8 mouse cellular contexts compared by ENCODE assay signal in the genomic region with DNA sequence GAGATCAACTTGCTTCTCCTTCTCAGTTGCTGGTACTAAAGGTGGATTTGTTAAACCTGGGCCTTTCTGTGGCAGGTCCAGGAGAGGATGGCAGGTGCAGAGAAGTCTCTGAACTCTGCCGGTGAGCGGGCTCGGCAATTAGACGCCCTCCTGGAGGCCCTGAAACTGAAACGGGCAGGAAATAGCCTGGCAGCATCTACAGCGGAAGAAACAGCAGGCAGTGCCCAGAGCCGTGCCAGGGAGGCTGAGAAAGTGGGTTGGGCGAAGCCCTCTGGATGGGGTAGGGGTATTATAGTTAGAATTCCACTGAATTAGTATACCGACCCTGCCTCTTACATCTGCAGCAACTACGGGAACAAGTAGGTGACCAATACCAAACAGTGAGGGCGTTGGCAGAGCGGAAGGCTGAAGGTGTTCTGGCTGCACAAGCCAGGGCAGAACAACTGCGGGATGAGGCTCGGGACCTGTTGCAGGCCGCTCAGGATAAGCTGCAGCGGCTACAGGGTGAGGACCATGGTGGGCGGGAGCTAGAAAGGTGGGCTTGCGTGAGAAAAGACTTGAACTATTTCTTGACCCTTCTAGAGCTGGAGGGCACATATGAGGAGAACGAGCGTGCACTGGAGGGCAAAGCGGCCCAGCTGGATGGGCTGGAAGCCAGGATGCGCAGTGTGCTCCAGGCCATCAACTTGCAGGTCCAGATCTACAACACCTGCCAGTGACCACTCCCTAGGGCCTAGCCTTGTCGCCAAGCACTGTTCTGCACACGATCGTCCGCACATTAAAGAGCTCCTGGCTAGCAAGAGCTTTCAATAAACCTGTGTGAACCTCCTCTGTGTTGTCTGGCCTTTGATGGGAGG. TPM values are rescaled to one million over a fixed set of nuclear protein-coding genes. Genes with fewer than 3 reads are reported as not detected.
DNase-seq lines count a peak whose midpoint lies in the region; ATAC-seq and TF ChIP-seq lines count a peak whose summit lies in the region.

No protein-coding gene starts in this region.

- peaks cover 28% of the 10 kb centered on the region for H3K4me1 ChIP-seq in thymus, adult 2 months (replicated peaks; ENCODE audit: control insufficient read depth, insufficient read depth, low read length)
- peaks cover 26% of the 10 kb centered on the region for H3K4me1 ChIP-seq in limb, embryonic 13.5 days
- peaks cover 19% of the 10 kb centered on the region for H3K4me1 ChIP-seq in stomach, embryonic 15.5 days

- peak overlapping the region; percentile 95 for H3K4me2 ChIP-seq in limb, embryonic 13.5 days (replicated peaks)
- peak overlapping the region; percentile 85 for H3K4me2 ChIP-seq in stomach, embryonic 15.5 days

- peak overlapping the region; percentile 65 for H3K9ac ChIP-seq in limb, embryonic 13.5 days
- H3K9ac ChIP-seq in stomach, embryonic 15.5 days: no peak overlapping the region

- 0 out of 2 replicates have a peak, but pooled peaks have one; percentile 32 for TF ChIP-seq POLR2A in thymus, adult 2 months (IDR thresholded peaks at IDR 0.05; ENCODE audit: control insufficient read depth, extremely low read depth, insufficient read depth, low read length, poor library complexity)

- peak overlapping the region; percentile 93 for H3K4me3 ChIP-seq in gastrocnemius, adult 2 months
- H3K4me3 ChIP-seq in thymus, adult 2 months (ENCODE audit: control insufficient read depth, insufficient read depth, low read length): peak overlapping the region; percentile 86
- H3K4me3 ChIP-seq in limb, embryonic 13.5 days: peak overlapping the region; percentile 98
- H3K4me3 ChIP-seq in stomach, embryonic 15.5 days (replicated peaks): peak overlapping the region; percentile 70

- 46% methylated on average over 26 of the region's 26 CpGs for WGBS in thymus, adult 2 months
- 62% methylated on average over 26 of the region's 26 CpGs for WGBS in limb, embryonic 13.5 days
- WGBS in stomach, embryonic 15.5 days: 56% methylated on average over 26 of the region's 26 CpGs

- peak overlapping the region; percentile 97 for H3K27ac ChIP-seq in gastrocnemius, adult 2 months
- H3K27ac ChIP-seq in thymus, adult 2 months (ENCODE audit: control insufficient read depth, insufficient read depth, low read length): peak overlapping the region; percentile 77
- H3K27ac ChIP-seq in limb, embryonic 13.5 days: peak overlapping the region; percentile 95
- peak overlapping the region; percentile 93 for H3K27ac ChIP-seq in stomach, embryonic 15.5 days

- ATAC-seq in limb, embryonic 13.5 days (ENCODE audit: low FRiP score, low read depth): no peak; the same call in 1 of the 2 replicates
- no peak for ATAC-seq in stomach, embryonic 15.5 days (ENCODE audit: insufficient read depth, low FRiP score, low read depth)
- ATAC-seq in inflammation-experienced regulatory T-cells, adult 6 months: no peak

- no peaks in the 10 kb centered on the region for H3K9me3 ChIP-seq in limb, embryonic 13.5 days
- H3K9me3 ChIP-seq in stomach, embryonic 15.5 days: no peaks in the 10 kb centered on the region

- intact Hi-C loops in gastrocnemius, adult 2 months (cut with DNase I): loop anchor here (2.0 kb wide), 1 partner anchor 19 kb away; no protein-coding TSS in a partner anchor

- TF ChIP-seq CTCF in gastrocnemius, adult 2 months (IDR thresholded peaks at IDR 0.05): no peak
- TF ChIP-seq CTCF in thymus, adult 2 months (IDR thresholded peaks at IDR 0.05; ENCODE audit: borderline replicate concordance, control insufficient read depth, extremely low read depth, insufficient read depth, low read length, poor library complexity): no peak

- no peak for DNase-seq in gastrocnemius, adult 2 months
- no peak for DNase-seq in gastrocnemius, postnatal 4 days (ENCODE audit: low spot score in 2 of 2)
- peak; percentile 24 for DNase-seq in thymus, adult 2 months
- DNase-seq in thymus, postnatal 0 days (ENCODE audit: low spot score): no peak
- no peak for DNase-seq in ovary, postnatal 36 days (ENCODE audit: low spot score)

- no peaks in the 10 kb centered on the region for H3K27me3 ChIP-seq in thymus, adult 2 months (ENCODE audit: control insufficient read depth, insufficient read depth, low read length)
- H3K27me3 ChIP-seq in limb, embryonic 13.5 days: no peaks in the 10 kb centered on the region
- no peaks in the 10 kb centered on the region for H3K27me3 ChIP-seq in stomach, embryonic 15.5 days (replicated peaks)

- peaks cover 24% of the 10 kb centered on the region for H3K36me3 ChIP-seq in thymus, adult 2 months (ENCODE audit: control insufficient read depth, insufficient read depth, low read length)
- H3K36me3 ChIP-seq in limb, embryonic 13.5 days: peaks cover 81% of the 10 kb centered on the region
- H3K36me3 ChIP-seq in stomach, embryonic 15.5 days: peaks cover 71% of the 10 kb centered on the region

RNA-seq across cellular contexts. Expression of gene Usp19, which starts 0.5 kb away (rescaled TPM):
- total RNA-seq in gastrocnemius, adult 2 months (2021): 100 to 1,000 TPM; 124 TPM
- 100 to 1,000 TPM; 107 to 126 TPM for total RNA-seq in gastrocnemius, postnatal 4 days (2021)
- 318 and 335 TPM in 2 replicates for polyA plus RNA-seq in thymus, adult 2 months (2012; rRNA removed)
- 52.3 and 57.7 TPM in 2 replicates for polyA plus RNA-seq in thymus, postnatal 0 days (2015; fragmentation: Nextera tagmentation; extraction: Ambion mirVana)
- 68.3 and 75.9 TPM in 2 replicates for polyA plus RNA-seq in limb, embryonic 13.5 days (2015; fragmentation: Nextera tagmentation; extraction: Ambion mirVana)
- 58.8 and 61.5 TPM in 2 replicates for polyA plus RNA-seq in stomach, embryonic 15.5 days (2015; fragmentation: Nextera tagmentation; extraction: Ambion mirVana)
- 10 to 100 TPM; 15.7 to 18.4 (median 18.4) TPM for polyA plus RNA-seq in inflammation-experienced regulatory T-cells, adult 6 months (2017; shearing (Covaris generic))

RNA-seq across cellular contexts. Expression of gene Lamb2, which starts 10.4 kb away (rescaled TPM):
- 100 to 1,000 TPM; 104 to 171 TPM for total RNA-seq in gastrocnemius, adult 2 months (2021)
- total RNA-seq in gastrocnemius, postnatal 4 days (2021): 100 to 1,000 TPM; 180 to 191 TPM
- 16.1 and 33.7 TPM in 2 replicates for polyA plus RNA-seq in thymus, adult 2 months (2012; rRNA removed)
- 3.9 and 4.4 TPM in 2 replicates for polyA plus RNA-seq in thymus, postnatal 0 days (2015; fragmentation: Nextera tagmentation; extraction: Ambion mirVana)
- polyA plus RNA-seq in limb, embryonic 13.5 days (2015; fragmentation: Nextera tagmentation; extraction: Ambion mirVana): 47.1 and 62.6 TPM in 2 replicates
- 40.5 and 46.6 TPM in 2 replicates for polyA plus RNA-seq in stomach, embryonic 15.5 days (2015; fragmentation: Nextera tagmentation; extraction: Ambion mirVana)
- under 1 TPM in 2 of 3 experiments, not detected in 1; 0.06 to 0.08 TPM for polyA plus RNA-seq in inflammation-experienced regulatory T-cells, adult 6 months (2017; shearing (Covaris generic))

RNA-seq across cellular contexts. Expression of gene Qars, which starts 17.6 kb away (rescaled TPM):
- total RNA-seq in gastrocnemius, adult 2 months (2021): 10 to 100 TPM; 75.4 to 80.6 TPM
- 10 to 100 TPM; 93.1 to 96.0 TPM for total RNA-seq in gastrocnemius, postnatal 4 days (2021)
- polyA plus RNA-seq in thymus, adult 2 months (2012; rRNA removed): 376 and 382 TPM in 2 replicates
- 113 and 119 TPM in 2 replicates for polyA plus RNA-seq in thymus, postnatal 0 days (2015; fragmentation: Nextera tagmentation; extraction: Ambion mirVana)
- polyA plus RNA-seq in limb, embryonic 13.5 days (2015; fragmentation: Nextera tagmentation; extraction: Ambion mirVana): 108 and 111 TPM in 2 replicates
- polyA plus RNA-seq in stomach, embryonic 15.5 days (2015; fragmentation: Nextera tagmentation; extraction: Ambion mirVana): 99.0 and 102 TPM in 2 replicates
- polyA plus RNA-seq in inflammation-experienced regulatory T-cells, adult 6 months (2017; shearing (Covaris generic)): 100 to 1,000 TPM; 123 to 167 (median 155) TPM

RNA-seq across cellular contexts. Expression of gene Qrich1, which starts 26.7 kb away (rescaled TPM):
- 10 to 100 TPM; 53.3 to 58.9 TPM for total RNA-seq in gastrocnemius, adult 2 months (2021)
- 100 to 1,000 TPM; 109 to 123 TPM for total RNA-seq in gastrocnemius, postnatal 4 days (2021)
- polyA plus RNA-seq in thymus, adult 2 months (2012; rRNA removed): 200 and 225 TPM in 2 replicates
- 84.5 and 96.7 TPM in 2 replicates for polyA plus RNA-seq in thymus, postnatal 0 days (2015; fragmentation: Nextera tagmentation; extraction: Ambion mirVana)
- polyA plus RNA-seq in limb, embryonic 13.5 days (2015; fragmentation: Nextera tagmentation; extraction: Ambion mirVana): 134 and 137 TPM in 2 replicates
- polyA plus RNA-seq in stomach, embryonic 15.5 days (2015; fragmentation: Nextera tagmentation; extraction: Ambion mirVana): 92.9 and 97.2 TPM in 2 replicates
- polyA plus RNA-seq in inflammation-experienced regulatory T-cells, adult 6 months (2017; shearing (Covaris generic)): 10 to 100 TPM; 68.0 to 91.8 (median 70.4) TPM

RNA-seq across cellular contexts. Expression of gene Klhdc8b, which starts 28.5 kb away (rescaled TPM):
- 1 to 10 TPM; 1.7 to 2.5 TPM for total RNA-seq in gastrocnemius, adult 2 months (2021)
- total RNA-seq in gastrocnemius, postnatal 4 days (2021): 10 to 100 TPM; 13.4 to 15.3 TPM
- polyA plus RNA-seq in thymus, adult 2 months (2012; rRNA removed): 16.9 and 21.0 TPM in 2 replicates
- polyA plus RNA-seq in thymus, postnatal 0 days (2015; fragmentation: Nextera tagmentation; extraction: Ambion mirVana): 9.5 and 11.2 TPM in 2 replicates
- polyA plus RNA-seq in limb, embryonic 13.5 days (2015; fragmentation: Nextera tagmentation; extraction: Ambion mirVana): 37.8 and 38.9 TPM in 2 replicates
- 65.5 and 67.3 TPM in 2 replicates for polyA plus RNA-seq in stomach, embryonic 15.5 days (2015; fragmentation: Nextera tagmentation; extraction: Ambion mirVana)
- polyA plus RNA-seq in inflammation-experienced regulatory T-cells, adult 6 months (2017; shearing (Covaris generic)): 1 to 10 TPM in 2 of 3 experiments, under 1 TPM in 1; 0.94 to 1.9 (median 1.6) TPM
